Mouse (Mus musculus) stomach, embryonic 15.5 days (tissue): Measurements from ENCODE around the gene Endou. TPM values are rescaled to one million over a fixed set of nuclear protein-coding genes. Genes with fewer than 3 reads are reported as not detected.

ENCODE experiments used
- polyA plus RNA-seq: library from polyadenylated mRNA; unstranded; fragments of >200 nt; fragmentation: Nextera tagmentation; extraction: Ambion mirVana; gene quantifications from 2 replicates; pipeline ENCODE4 v1.2.1, GENCODE M21; 2015

Gene Endou
- polyA plus RNA-seq, 1 experiment from 2014 or later = 2.2 TPM

Other genes with a start within 250 kb of the Endou start
- 20.0 and 22.3 TPM in 2 replicates for gene Rpap3, start 25.5 kb downstream of the Endou start, polyA plus RNA-seq
- gene Rapgef3, start 36.6 kb upstream of the Endou start, polyA plus RNA-seq = 9.0 and 10.0 TPM in 2 replicates
- 29.6 and 41.9 TPM in 2 replicates for gene Slc48a1, start 47.2 kb upstream of the Endou start, polyA plus RNA-seq
- 22.1 and 23.6 TPM in 2 replicates for gene Hdac7, start 113.2 kb upstream of the Endou start, polyA plus RNA-seq
- 1.7 and 2.5 TPM in 2 replicates for gene Vdr, start 179.3 kb upstream of the Endou start, polyA plus RNA-seq
- gene Tmem106c, start 232.9 kb upstream of the Endou start, polyA plus RNA-seq = 41.9 and 44.0 TPM in 2 replicates